Mouse (Mus musculus): ENCODE data around the gene Trim69.

GRCm38 (mm10) chr2:122218234-122218633, 57.7 kb downstream of the Trim69 start:
- no peak for TF ChIP-seq EP300 (IDR thresholded peaks at IDR 0.05; ENCODE audit: low read depth)
- no peak for TF ChIP-seq CTCF (IDR thresholded peaks at IDR 0.05; ENCODE audit: low read depth)
